Mouse (Mus musculus): Measurements from ENCODE around the gene Rap1gap. TPM values are rescaled to one million over a fixed set of nuclear protein-coding genes. Genes with fewer than 3 reads are reported as not detected.

Rap1gap gene
- polyA plus RNA-seq, 1 experiment from 2014 or later, result 59.1 TPM

GRCm38 (mm10) chr4:137726739-137727505 lies 62.4 kb downstream of the Rap1gap start:
- 83% methylated on average over 18 of the region's 18 CpGs for WGBS
- H3K9me3 ChIP-seq, result no peaks in the 10 kb centered on the region

GRCm38 (mm10) chr4:137727506-137728187 lies 63.1 kb downstream of the Rap1gap start:
- Histone ChIP-seq H3K4me3 (replicated peaks) (no peak overlapping the region), H3K27ac (no peak overlapping the region), H3K4me2 (no peak overlapping the region), H3K9me3 (no peaks in the 10 kb centered on the region), H3K27me3 (replicated peaks) (peaks cover 23% of the 10 kb centered on the region), H3K36me3 (no peaks in the 10 kb centered on the region), H3K9ac (no peak overlapping the region), H3K4me1 (peaks cover 24% of the 10 kb centered on the region; the same call in 1 of the 2 replicates)
- ATAC-seq (ENCODE audit: insufficient read depth, low FRiP score, low read depth), result peak; percentile 16; the same call in 1 of the 2 replicates
- 4% methylated on average over 18 of the region's 18 CpGs for WGBS

More at GRCm38 (mm10) chr4:137726739-137727505, 62.4 kb downstream of the Rap1gap start:
- H3K9ac ChIP-seq, result no peak overlapping the region
- H3K36me3 ChIP-seq, result no peaks in the 10 kb centered on the region
- H3K27me3 ChIP-seq (replicated peaks), result peaks cover 23% of the 10 kb centered on the region
- H3K4me2 ChIP-seq, result no peak overlapping the region
- peaks cover 24% of the 10 kb centered on the region; the same call in 1 of the 2 replicates for H3K4me1 ChIP-seq
- no peak overlapping the region for H3K4me3 ChIP-seq (replicated peaks)
- H3K27ac ChIP-seq, result no peak overlapping the region
- no peak for ATAC-seq (ENCODE audit: insufficient read depth, low FRiP score, low read depth)

- Histone ChIP-seq H3K27me3 (replicated peaks) (peaks cover 19% of the 10 kb centered on the region), H3K4me1 (peaks cover 24% of the 10 kb centered on the region; the same call in 1 of the 2 replicates), H3K36me3 (no peaks in the 10 kb centered on the region), H3K4me3 (replicated peaks) (no peak overlapping the region; the same call in 1 of the 2 replicates), H3K9ac (no peak overlapping the region), H3K27ac (no peak overlapping the region), H3K9me3 (no peaks in the 10 kb centered on the region), H3K4me2 (peak overlapping the region; percentile 34; the same call in 1 of the 2 replicates)
- no peak for ATAC-seq (ENCODE audit: insufficient read depth, low FRiP score, low read depth)
- WGBS, result 20% methylated on average over 17 of the region's 17 CpGs
These were observed 64.1 kb downstream of the Rap1gap start for GRCm38 (mm10) chr4:137728399-137729154.

- H3K4me3 ChIP-seq (replicated peaks), result no peak overlapping the region; the same call in 1 of the 2 replicates
- WGBS, result 28% methylated on average over 24 of the region's 24 CpGs
- H3K27me3 ChIP-seq (replicated peaks), result peaks cover 19% of the 10 kb centered on the region
- H3K27ac ChIP-seq, result no peak overlapping the region
- H3K9ac ChIP-seq, result no peak overlapping the region
- no peak for ATAC-seq (ENCODE audit: insufficient read depth, low FRiP score, low read depth)
- H3K4me2 ChIP-seq, result peak overlapping the region; percentile 34; the same call in 1 of the 2 replicates
- no peaks in the 10 kb centered on the region for H3K9me3 ChIP-seq
- H3K36me3 ChIP-seq, result no peaks in the 10 kb centered on the region
- H3K4me1 ChIP-seq, result peaks cover 24% of the 10 kb centered on the region; the same call in 1 of the 2 replicates
These were observed 64.8 kb downstream of the Rap1gap start for GRCm38 (mm10) chr4:137729155-137729855.

GRCm38 (mm10) chr4:137730134-137730533 lies 65.6 kb downstream of the Rap1gap start:
- 0 out of 2 replicates have a peak, but pooled peaks have one; percentile 12 for ATAC-seq (ENCODE audit: insufficient read depth, low FRiP score, low read depth)
- WGBS, result 19% methylated on average over 3 of the region's 3 CpGs

GRCm38 (mm10) chr4:137730757-137731156 lies 66.2 kb downstream of the Rap1gap start:
- H3K4me1 ChIP-seq, result peaks cover 24% of the 10 kb centered on the region; the same call in 1 of the 2 replicates
- 69% methylated on average over 8 of the region's 8 CpGs for WGBS
- no peak overlapping the region for H3K9ac ChIP-seq
- H3K4me2 ChIP-seq, result no peak overlapping the region
- H3K27ac ChIP-seq, result no peak overlapping the region
- no peak for ATAC-seq (ENCODE audit: insufficient read depth, low FRiP score, low read depth)
- H3K4me3 ChIP-seq (replicated peaks), result no peak overlapping the region
- H3K27me3 ChIP-seq (replicated peaks), result peaks cover 19% of the 10 kb centered on the region
- no peaks in the 10 kb centered on the region for H3K36me3 ChIP-seq
- no peaks in the 10 kb centered on the region for H3K9me3 ChIP-seq

More at GRCm38 (mm10) chr4:137730134-137730533, 65.6 kb downstream of the Rap1gap start:
- Histone ChIP-seq H3K9ac (no peak overlapping the region), H3K36me3 (no peaks in the 10 kb centered on the region), H3K4me1 (peaks cover 24% of the 10 kb centered on the region; the same call in 1 of the 2 replicates), H3K4me2 (no peak overlapping the region), H3K27me3 (replicated peaks) (peaks cover 19% of the 10 kb centered on the region), H3K9me3 (no peaks in the 10 kb centered on the region), H3K27ac (no peak overlapping the region), H3K4me3 (replicated peaks) (no peak overlapping the region)

GRCm38 (mm10) chr4:137731891-137732290 lies 67.4 kb downstream of the Rap1gap start:
- Histone ChIP-seq H3K27ac (no peak overlapping the region), H3K36me3 (no peaks in the 10 kb centered on the region), H3K4me3 (replicated peaks) (no peak overlapping the region), H3K9me3 (no peaks in the 10 kb centered on the region), H3K9ac (no peak overlapping the region), H3K4me2 (no peak overlapping the region), H3K27me3 (replicated peaks) (peaks cover 19% of the 10 kb centered on the region), H3K4me1 (peaks cover 31% of the 10 kb centered on the region)
- 60% methylated on average over 10 of the region's 10 CpGs for WGBS
- no peak for ATAC-seq (ENCODE audit: insufficient read depth, low FRiP score, low read depth)

- 69% methylated on average over 3 of the region's 3 CpGs for WGBS
- ATAC-seq (ENCODE audit: insufficient read depth, low FRiP score, low read depth), result no peak
- Histone ChIP-seq H3K9ac (no peak overlapping the region), H3K9me3 (no peaks in the 10 kb centered on the region), H3K27me3 (replicated peaks) (peaks cover 19% of the 10 kb centered on the region), H3K4me3 (replicated peaks) (no peak overlapping the region), H3K27ac (no peak overlapping the region), H3K4me1 (peaks cover 29% of the 10 kb centered on the region), H3K4me2 (no peak overlapping the region), H3K36me3 (no peaks in the 10 kb centered on the region)
These were observed 67.8 kb downstream of the Rap1gap start for GRCm38 (mm10) chr4:137732361-137732760.

GRCm38 (mm10) chr4:137732962-137733361 lies 68.4 kb downstream of the Rap1gap start:
- Histone ChIP-seq H3K4me2 (no peak overlapping the region), H3K27me3 (replicated peaks) (peaks cover 18% of the 10 kb centered on the region), H3K9me3 (no peaks in the 10 kb centered on the region), H3K9ac (no peak overlapping the region), H3K27ac (no peak overlapping the region), H3K4me1 (peaks cover 23% of the 10 kb centered on the region), H3K4me3 (replicated peaks) (no peak overlapping the region), H3K36me3 (no peaks in the 10 kb centered on the region)
- no peak for ATAC-seq (ENCODE audit: insufficient read depth, low FRiP score, low read depth)
- WGBS, result 77% methylated on average over 3 of the region's 3 CpGs

- no peak overlapping the region for H3K4me3 ChIP-seq (replicated peaks)
- no peak for ATAC-seq (ENCODE audit: insufficient read depth, low FRiP score, low read depth)
- H3K36me3 ChIP-seq, result no peaks in the 10 kb centered on the region
- H3K4me1 ChIP-seq, result peaks cover 20% of the 10 kb centered on the region
- peaks cover 13% of the 10 kb centered on the region for H3K27me3 ChIP-seq (replicated peaks)
- H3K27ac ChIP-seq, result no peak overlapping the region
- whole genome bisulfite sequencing, result 72% methylated on average over 5 of the region's 5 CpGs
- H3K9ac ChIP-seq, result no peak overlapping the region
- no peaks in the 10 kb centered on the region for H3K9me3 ChIP-seq
- no peak overlapping the region for H3K4me2 ChIP-seq
These were observed 68.9 kb downstream of the Rap1gap start for GRCm38 (mm10) chr4:137733459-137733858.

- Histone ChIP-seq H3K4me2 (no peak overlapping the region), H3K4me1 (peaks cover 7% of the 10 kb centered on the region), H3K27ac (no peak overlapping the region), H3K9me3 (no peaks in the 10 kb centered on the region), H3K27me3 (replicated peaks) (no peaks in the 10 kb centered on the region), H3K4me3 (replicated peaks) (no peak overlapping the region), H3K9ac (no peak overlapping the region), H3K36me3 (no peaks in the 10 kb centered on the region)
- WGBS, result 46% methylated on average over 11 of the region's 11 CpGs
- no peak for ATAC-seq (ENCODE audit: insufficient read depth, low FRiP score, low read depth)
These were observed 71.7 kb downstream of the Rap1gap start for GRCm38 (mm10) chr4:137736220-137736701.

All from stomach, embryonic 15.5 days (tissue).